Mouse (Mus musculus) c-Kit-positive CD71-negative TER-119-negative erythroid progenitor cells, embryonic 14.5 days (primary cell): ENCODE measurements around the gene Zfp280d.
A peak's percentile ranks its signal among the peaks of the same experiment; 100 is the strongest.

Experiments used
- DNase-seq: peaks from one replicate; pipeline ENCODE4 v3.0.0-alpha.2; 2013; ENCODE audit warnings: low read depth

Gene Zfp280d

GRCm38 (mm10) chr9:72274677-72275076 is at the start of gene Zfp280d:
Zfp280d (plus strand) TSS chr9:72274860.
- DNase-seq, result peak; percentile 53

GRCm38 (mm10) chr9:72226536-72226935 is 48.1 kb upstream of the Zfp280d start:
- no peak for DNase-seq

GRCm38 (mm10) chr9:72252656-72253055 is 22.0 kb upstream of the Zfp280d start:
- no peak for DNase-seq

GRCm38 (mm10) chr9:72255227-72255626 is 19.4 kb upstream of the Zfp280d start:
- DNase-seq, result no peak

GRCm38 (mm10) chr9:72256646-72257045 is 18.0 kb upstream of the Zfp280d start:
- DNase-seq, result no peak

- no peak for DNase-seq
These were observed 14.3 kb upstream of the Zfp280d start for GRCm38 (mm10) chr9:72260337-72260736.

GRCm38 (mm10) chr9:72264859-72265258 is 9.8 kb upstream of the Zfp280d start:
- no peak for DNase-seq

- DNase-seq, result no peak
These were observed 4.5 kb upstream of the Zfp280d start for GRCm38 (mm10) chr9:72270146-72270545.

- DNase-seq, result no peak
These were observed 832 bp upstream of the Zfp280d start for GRCm38 (mm10) chr9:72273646-72274410.

- DNase-seq, result peak; percentile 31
These were observed 680 bp downstream of the Zfp280d start for GRCm38 (mm10) chr9:72275101-72275978.

- no peak for DNase-seq
These were observed 1.4 kb downstream of the Zfp280d start for GRCm38 (mm10) chr9:72275979-72276500.

GRCm38 (mm10) chr9:72276941-72277340 is 2.3 kb downstream of the Zfp280d start:
- no peak for DNase-seq

GRCm38 (mm10) chr9:72279943-72280342 is 5.3 kb downstream of the Zfp280d start:
- no peak for DNase-seq

GRCm38 (mm10) chr9:72287696-72288095 is 13.0 kb downstream of the Zfp280d start:
- DNase-seq, result no peak

- no peak for DNase-seq
These were observed 13.6 kb downstream of the Zfp280d start for GRCm38 (mm10) chr9:72288210-72288609.

- no peak for DNase-seq
These were observed 14.4 kb downstream of the Zfp280d start for GRCm38 (mm10) chr9:72289094-72289493.

- no peak for DNase-seq
These were observed 19.4 kb downstream of the Zfp280d start for GRCm38 (mm10) chr9:72294076-72294475.

GRCm38 (mm10) chr9:72309765-72310164 is 35.1 kb downstream of the Zfp280d start:
- no peak for DNase-seq

GRCm38 (mm10) chr9:72333221-72333620 is 58.6 kb downstream of the Zfp280d start:
- DNase-seq, result no peak

GRCm38 (mm10) chr9:72336069-72336468 is 61.4 kb downstream of the Zfp280d start:
- no peak for DNase-seq

- no peak for DNase-seq
These were observed 64.5 kb downstream of the Zfp280d start for GRCm38 (mm10) chr9:72339119-72339518.

- DNase-seq, result no peak
These were observed 69.2 kb downstream of the Zfp280d start for GRCm38 (mm10) chr9:72343844-72344243.

- no peak for DNase-seq
These were observed 97.7 kb downstream of the Zfp280d start for GRCm38 (mm10) chr9:72372359-72372758.
